Mouse (Mus musculus): ENCODE results near the gene 1700125H20Rik.

DNA sequence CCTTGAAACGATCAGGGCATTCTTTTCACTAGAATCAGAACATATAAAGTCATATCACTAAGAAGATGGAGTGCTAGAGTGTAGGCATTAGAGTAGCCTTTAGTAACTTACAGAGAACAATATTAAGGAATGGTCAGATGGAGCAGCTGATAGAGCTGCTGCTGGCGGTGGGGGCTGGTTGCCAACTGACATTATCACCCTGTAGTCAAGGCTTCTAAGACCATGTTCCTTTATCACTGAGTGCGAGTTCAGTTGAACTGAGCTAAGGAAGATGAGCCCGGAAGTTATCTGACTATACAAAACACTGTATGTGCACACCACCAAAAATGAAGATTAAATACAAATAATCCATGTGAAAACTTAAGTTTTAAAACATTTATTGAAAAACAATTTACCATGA is 18.9 kb downstream of the 1700125H20Rik start:
- TF ChIP-seq CTCF (IDR thresholded peaks at IDR 0.05; ENCODE audit: borderline replicate concordance, insufficient read depth, low read length) = no peak
- no peak for TF ChIP-seq POLR2A (IDR thresholded peaks at IDR 0.05; ENCODE audit: low read depth, low read length)

Data from embryonic fibroblast, embryonic 13.5 days (primary cell).